Mouse (Mus musculus) cerebellum, adult 9-10 months (tissue): ENCODE data around the gene R3hdm2.

Experiments used
- DNase-seq: peaks from one replicate; pipeline ENCODE4 v3.0.0; 2022

R3hdm2 gene

GRCm38 (mm10) chr10:127380251-127380691 is at the start of gene R3hdm2:
Gene R3hdm2 (plus strand): TSS chr10:127380327.
- peak; percentile 91 for DNase-seq

DNA sequence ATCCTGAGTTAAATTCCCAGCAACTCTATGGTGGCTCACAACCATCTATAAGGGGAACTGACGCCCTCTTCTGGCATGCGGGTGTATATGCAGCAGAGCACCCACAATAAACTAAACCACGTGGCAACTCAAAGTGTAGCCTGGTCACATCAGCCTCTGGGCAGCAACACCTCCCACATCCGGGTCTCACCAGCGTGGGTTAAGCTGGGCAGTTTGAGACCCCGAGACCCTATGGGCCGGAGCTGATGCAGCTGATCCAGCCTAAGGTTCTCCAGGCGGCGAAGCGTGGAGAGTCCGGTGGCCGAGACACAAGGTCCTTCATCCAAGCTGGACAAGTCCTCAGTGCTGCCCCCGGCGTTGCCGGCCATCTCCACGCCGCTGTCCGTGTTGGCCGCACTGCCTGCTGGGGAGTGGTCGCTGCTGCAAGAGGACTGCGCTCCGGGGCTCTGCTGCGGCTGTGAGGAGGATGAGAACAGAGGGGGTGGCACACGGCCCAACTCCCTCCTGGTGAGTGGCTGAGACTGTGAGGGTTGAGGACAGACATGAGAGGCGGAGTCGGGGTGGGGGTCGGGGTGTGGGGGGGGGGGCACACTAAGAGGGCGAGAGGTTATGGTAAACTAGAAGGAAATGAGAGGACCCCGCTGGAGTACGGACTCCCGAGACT is 47.8 kb upstream of the R3hdm2 start:
- DNase-seq, result no peak

DNA sequence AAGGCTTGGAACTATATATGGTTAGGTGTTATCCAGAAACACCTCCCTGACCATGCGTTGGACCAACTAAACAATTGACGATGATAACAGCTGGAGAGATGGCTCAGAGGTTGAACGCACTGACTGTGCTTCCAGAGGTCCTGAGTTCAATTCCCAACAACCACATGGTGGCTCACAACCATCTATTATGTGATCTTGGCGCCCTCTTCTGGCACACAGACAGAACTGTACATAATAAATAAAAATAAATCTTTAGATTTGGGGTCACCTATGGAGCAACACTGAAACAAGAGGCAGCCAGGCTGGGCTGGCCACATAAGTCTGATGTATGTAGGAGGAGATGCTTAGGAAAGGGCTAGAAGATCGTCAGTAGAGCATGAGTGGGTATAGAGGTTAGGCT is 47.0 kb upstream of the R3hdm2 start:
- DNase-seq, result no peak

GRCm38 (mm10) chr10:127335271-127335670 is 44.9 kb upstream of the R3hdm2 start:
- DNase-seq, result no peak

- no peak for DNase-seq
Observed at GRCm38 (mm10) chr10:127336952-127337351, 43.2 kb upstream of the R3hdm2 start.

- DNase-seq, result no peak
Observed at GRCm38 (mm10) chr10:127337536-127338099, 42.5 kb upstream of the R3hdm2 start.

- peak; percentile 94 for DNase-seq
Observed at GRCm38 (mm10) chr10:127338930-127339682, 41.0 kb upstream of the R3hdm2 start.

- no peak for DNase-seq
Observed at GRCm38 (mm10) chr10:127339683-127340576, 40.2 kb upstream of the R3hdm2 start.

- no peak for DNase-seq
Observed at GRCm38 (mm10) chr10:127340577-127341359, 39.4 kb upstream of the R3hdm2 start.

- DNase-seq, result no peak
Observed at GRCm38 (mm10) chr10:127341360-127341690, 38.8 kb upstream of the R3hdm2 start.

DNA sequence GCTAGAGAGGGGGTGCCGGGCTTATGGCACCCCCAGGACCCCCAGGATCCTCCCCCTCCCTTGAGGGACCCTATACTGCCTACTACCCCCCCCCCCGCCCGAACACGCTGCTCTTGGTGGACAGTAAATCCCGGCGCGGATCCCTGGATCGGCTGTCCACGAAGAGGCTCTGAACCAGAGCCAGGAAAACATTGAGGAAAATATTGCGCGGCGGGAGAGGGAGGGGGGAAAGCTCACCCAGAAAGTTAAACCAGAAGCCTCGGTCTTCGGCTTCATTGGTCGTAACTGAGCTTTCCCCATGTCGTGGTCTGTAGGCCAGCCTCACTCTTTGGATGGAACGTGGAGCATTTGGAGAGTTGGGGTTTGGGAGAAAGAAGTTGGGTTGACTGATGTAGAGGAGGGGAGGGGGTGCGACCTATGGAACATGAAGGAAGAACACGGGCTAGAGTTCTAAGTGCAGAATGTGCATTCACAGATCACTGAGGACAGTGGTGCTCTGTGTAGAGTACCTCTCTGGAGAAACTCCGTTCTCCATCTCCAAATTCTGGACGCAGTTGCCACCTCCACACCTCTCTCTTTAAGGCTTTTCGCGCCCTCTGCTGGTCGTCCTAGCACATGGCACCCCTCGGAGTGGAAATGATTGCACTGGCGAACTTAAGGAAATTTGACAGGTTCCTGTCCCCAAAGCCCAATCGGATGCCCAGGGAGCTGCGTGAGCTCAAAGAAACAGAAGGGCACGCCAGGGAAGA is 38.1 kb upstream of the R3hdm2 start, which contains the start of gene Gli1:
Gene Gli1 (minus strand): TSS at position 84 of the 749 bp plus-strand sequence.
- DNase-seq, result peak; percentile 89

DNA sequence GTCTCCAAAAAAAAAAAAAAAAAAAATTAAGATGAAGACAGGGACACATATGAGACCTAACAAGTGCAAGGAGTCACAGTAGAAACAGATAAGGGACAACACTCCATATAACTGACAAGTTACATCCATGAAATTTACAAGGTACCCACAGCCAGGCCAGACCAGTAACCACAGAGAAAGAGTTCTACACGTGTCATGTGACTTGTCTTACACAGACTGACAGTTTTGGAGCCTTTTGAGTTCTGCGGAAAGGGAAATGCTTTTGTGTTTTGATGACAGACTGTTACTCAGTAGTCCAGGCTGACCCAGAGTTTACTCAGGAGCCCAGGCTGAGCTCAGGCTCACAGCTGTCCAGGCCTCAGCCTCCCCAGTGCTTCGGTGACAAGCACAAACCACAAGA is 37.1 kb upstream of the R3hdm2 start:
- no peak for DNase-seq

DNA sequence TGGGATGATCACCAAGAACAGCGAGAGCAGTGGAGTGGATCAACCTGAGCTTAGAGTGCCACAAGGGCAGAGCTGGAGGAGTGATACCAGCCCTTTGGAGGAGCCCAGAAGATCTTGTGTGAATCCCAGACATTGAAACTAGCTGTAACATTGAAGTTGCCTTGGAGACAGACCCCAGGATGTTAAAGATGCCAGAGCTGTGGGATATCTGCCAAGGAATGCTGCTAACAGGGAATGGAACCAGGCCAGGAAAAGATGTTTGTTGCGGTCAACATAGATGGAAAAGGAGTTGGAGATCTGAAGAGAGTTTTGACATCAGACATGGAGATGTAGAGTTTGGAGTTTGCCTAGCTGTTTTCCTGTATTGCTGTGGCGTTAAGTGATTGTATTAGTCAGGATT is 34.0 kb upstream of the R3hdm2 start:
- DNase-seq, result no peak

- DNase-seq, result no peak
Observed at GRCm38 (mm10) chr10:127348957-127349356, 31.2 kb upstream of the R3hdm2 start.

- no peak for DNase-seq
Observed at GRCm38 (mm10) chr10:127349810-127350209, 30.3 kb upstream of the R3hdm2 start.

- peak; percentile 77 for DNase-seq
Observed at GRCm38 (mm10) chr10:127350594-127351284, 29.4 kb upstream of the R3hdm2 start.

DNA sequence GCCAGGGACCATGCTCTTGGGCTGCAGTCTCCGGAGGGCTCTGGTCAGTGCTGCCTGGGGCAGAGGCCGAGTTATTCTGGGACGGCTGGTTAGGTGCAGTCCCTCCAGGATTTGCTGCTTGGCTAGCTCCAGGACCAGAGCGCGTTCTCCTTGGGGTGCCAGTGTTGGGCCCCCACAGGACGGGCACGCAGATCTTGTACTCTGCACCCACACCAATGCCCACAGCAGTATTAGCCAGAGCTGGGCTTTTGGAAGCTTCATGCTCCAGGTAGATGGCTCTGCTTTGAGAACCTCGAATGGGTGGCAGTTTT is 28.9 kb upstream of the R3hdm2 start:
- DNase-seq, result no peak

DNA sequence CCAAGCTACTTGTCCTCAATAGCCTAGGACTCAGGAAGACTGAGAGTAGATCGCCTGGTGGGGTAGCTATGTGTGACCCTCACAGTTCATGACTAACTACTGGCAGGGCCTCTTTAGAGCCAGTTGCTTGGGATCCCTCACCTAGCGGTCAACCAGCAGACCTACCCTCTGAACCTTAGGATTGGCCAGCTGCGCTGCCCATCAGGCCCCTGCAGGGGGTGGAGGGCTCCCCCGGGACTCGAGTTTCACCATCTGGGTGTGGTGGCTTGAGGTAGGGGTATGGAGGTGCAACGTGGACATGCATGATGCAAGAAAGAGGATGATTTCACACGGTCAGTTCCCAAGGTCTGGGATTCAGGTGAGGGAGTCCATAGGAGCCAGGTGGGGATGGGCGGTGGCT is 28.4 kb upstream of the R3hdm2 start:
- no peak for DNase-seq

GRCm38 (mm10) chr10:127352187-127352586 is 27.9 kb upstream of the R3hdm2 start:
- no peak for DNase-seq

DNA sequence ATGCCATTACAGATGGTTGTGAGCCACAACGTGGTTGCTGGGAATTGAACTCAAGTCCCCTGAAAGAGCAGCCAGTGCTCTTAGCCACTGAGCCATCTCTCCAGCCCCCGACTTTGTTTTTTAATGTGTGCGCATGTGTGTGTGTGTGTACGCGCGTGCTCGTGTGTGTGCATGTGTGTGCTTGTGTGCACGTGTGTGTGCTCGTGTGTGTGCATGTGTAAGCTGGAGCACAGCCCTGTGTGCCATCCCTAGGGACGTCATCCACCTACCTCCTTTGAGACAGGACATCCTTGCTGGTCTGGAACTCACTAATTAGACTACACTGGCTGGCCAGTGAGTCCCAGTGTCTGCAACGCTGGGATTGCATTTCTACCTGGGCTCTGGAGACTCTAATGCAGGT is 27.4 kb upstream of the R3hdm2 start:
- DNase-seq, result no peak
